7 mouse cellular contexts compared by ENCODE assay signal in genomic region chrX:74328725-74329161, GRCm38 (mm10). TPM values are rescaled to one million over a fixed set of nuclear protein-coding genes. Genes with fewer than 3 reads are reported as not detected.
DNase-seq lines count a peak whose midpoint lies in the region; ATAC-seq and TF ChIP-seq lines count a peak whose summit lies in the region.

Gene Plxna3, plus strand, starts transcription at chrX:74329066.

- H3K9ac ChIP-seq in intestine, embryonic 15.5 days, result peak within 1 kb of the TSS; percentile 56
- H3K9ac ChIP-seq in midbrain, embryonic 11.5 days (ENCODE audit: low read length), result peak within 1 kb of the TSS; percentile 71

- no peak for TF ChIP-seq POLR2A in small intestine, adult 2 months (IDR thresholded peaks at IDR 0.05; ENCODE audit: low read depth, low read length)

- no peaks in the 10 kb centered on the region for H3K36me3 ChIP-seq in intestine, embryonic 15.5 days
- no peaks in the 10 kb centered on the region for H3K36me3 ChIP-seq in midbrain, embryonic 11.5 days (ENCODE audit: control insufficient read depth, insufficient read depth, low read length)
- H3K36me3 ChIP-seq in small intestine, adult 2 months (ENCODE audit: control insufficient read depth, insufficient read depth, low read length), result no peaks in the 10 kb centered on the region

- peaks cover 11% of the 10 kb centered on the region; the same call in 1 of the 2 replicates for H3K4me1 ChIP-seq in intestine, embryonic 15.5 days (replicated peaks)
- H3K4me1 ChIP-seq in midbrain, embryonic 11.5 days (ENCODE audit: control insufficient read depth, insufficient read depth, low read length), result peaks cover 8% of the 10 kb centered on the region; the same call in 1 of the 2 replicates
- no peaks in the 10 kb centered on the region for H3K4me1 ChIP-seq in small intestine, adult 2 months (ENCODE audit: control insufficient read depth, insufficient read depth, insufficient read length, low read length)

- DNase-seq in adrenal gland, adult 8-10 months, result peak; percentile 47
- peak; percentile 82 for DNase-seq in embryo, embryonic 11 days
- DNase-seq in gastrocnemius, postnatal 36 days, result peak; percentile 45 to 51
- DNase-seq in left cerebral cortex, postnatal 4 days, result peak; percentile 72
- peak; percentile 96 for DNase-seq in midbrain, embryonic 11.5 days (ENCODE audit: low spot score, missing footprints)

- no peaks in the 10 kb centered on the region for H3K27me3 ChIP-seq in intestine, embryonic 15.5 days (replicated peaks)
- H3K27me3 ChIP-seq in midbrain, embryonic 11.5 days (ENCODE audit: control insufficient read depth, insufficient read depth, low read length), result no peaks in the 10 kb centered on the region
- no peaks in the 10 kb centered on the region for H3K27me3 ChIP-seq in small intestine, adult 2 months (ENCODE audit: control insufficient read depth, insufficient read depth, low read length)

- 20% methylated on average over 27 of the region's 30 CpGs for WGBS in intestine, embryonic 15.5 days
- 17% methylated on average over 14 of the region's 30 CpGs for WGBS in midbrain, embryonic 11.5 days
- 16% methylated on average over 30 of the region's 30 CpGs for WGBS in small intestine, adult 2 months

- peak within 1 kb of the TSS; percentile 62 for H3K4me2 ChIP-seq in intestine, embryonic 15.5 days (replicated peaks)
- H3K4me2 ChIP-seq in midbrain, embryonic 11.5 days, result peak within 1 kb of the TSS; percentile 60

- peak; percentile 97 for ATAC-seq in intestine, embryonic 15.5 days
- peak; percentile 95 for ATAC-seq in midbrain, embryonic 11.5 days (ENCODE audit: low FRiP score)

- H3K27ac ChIP-seq in intestine, embryonic 15.5 days, result peak within 1 kb of the TSS; percentile 73; the same call in 1 of the 2 replicates
- peak within 1 kb of the TSS; percentile 73 for H3K27ac ChIP-seq in midbrain, embryonic 11.5 days (ENCODE audit: low read depth, low read length)
- H3K27ac ChIP-seq in small intestine, adult 2 months (ENCODE audit: insufficient read depth, low read depth, low read length), result no peak within 1 kb of the TSS

- H3K9me3 ChIP-seq in intestine, embryonic 15.5 days, result no peaks in the 10 kb centered on the region
- no peaks in the 10 kb centered on the region for H3K9me3 ChIP-seq in midbrain, embryonic 11.5 days (ENCODE audit: control insufficient read depth, low read length)

- peak within 1 kb of the TSS; percentile 44 for H3K4me3 ChIP-seq in intestine, embryonic 15.5 days (replicated peaks)
- H3K4me3 ChIP-seq in midbrain, embryonic 11.5 days (ENCODE audit: low read depth, low read length), result peak within 1 kb of the TSS; percentile 43
- H3K4me3 ChIP-seq in small intestine, adult 2 months (ENCODE audit: low read depth, low read length), result peak within 1 kb of the TSS; percentile 66

- no peak for TF ChIP-seq CTCF in small intestine, adult 2 months (IDR thresholded peaks at IDR 0.05; ENCODE audit: extremely low read depth, insufficient read length, insufficient replicate concordance, low read depth, low read length)

- intact Hi-C loops in gastrocnemius, postnatal 36 days (cut with DNase I), result no loop called here
- intact Hi-C loops in left cerebral cortex, postnatal 4 days (cut with DNase I), result loop anchor here (5.0 kb wide), 1 partner anchor 64 kb away; the partner anchor contains the start of genes Fam3a and Ikbkg

RNA-seq across cellular contexts. Expression of gene Plxna3, which starts in this region (rescaled TPM):
- 10 to 100 TPM in 3 of 4 experiments, 1 to 10 TPM in 1; 7.2 to 29.6 (median 19.1) TPM for total RNA-seq in adrenal gland, adult 8-10 months (2022)
- under 1 TPM; 0.46 to 0.64 TPM for total RNA-seq in gastrocnemius, postnatal 36 days (2021)
- polyA plus RNA-seq in intestine, embryonic 15.5 days (2015; fragmentation: Nextera tagmentation; extraction: Ambion mirVana), result 7.3 and 8.5 TPM in 2 replicates
- 100 to 1,000 TPM; 172 to 190 TPM for total RNA-seq in left cerebral cortex, postnatal 4 days (2021)
- 13.7 and 19.8 TPM in 2 replicates for polyA plus RNA-seq in midbrain, embryonic 11.5 days (2014; fragmentation: Nextera tagmentation; extraction: Ambion mirVana)
- polyA plus RNA-seq in small intestine, adult 2 months (2012; rRNA removed), result 3.1 and 4.4 TPM in 2 replicates

Comparison
In these comparisons a context has a peak if more than half of its experiments do, and no peak if none do; other contexts are left out.
1. RNA of gene Plxna3 (total RNA-seq): 172 to 190 TPM in left cerebral cortex, postnatal 4 days; 7.2 to 29.6 TPM in adrenal gland, adult 8-10 months and 0.46 to 0.64 TPM in gastrocnemius, postnatal 36 days; every median in the first group is over 4 times any median in the second.
2. Peak in DNase-seq in gastrocnemius, postnatal 36 days; RNA of the gene not detected or under 1 TPM.
3. Peak in every context shown above with its lines, with median percentiles within 50 percentile points of each other: DNase-seq and H3K4me3 ChIP-seq.